Mouse (Mus musculus) liver, embryonic 14.5 days (tissue): ENCODE measurements around the gene Uqcrh.

Experiments
- CTCF ChIP-seq: IDR thresholded peaks from 2 replicates; pipeline ENCODE4 v1.5.1; 2016; ENCODE audit warnings: antibody characterized with exemption, low read depth, control low read depth
- EP300 ChIP-seq: IDR thresholded peaks from 2 replicates; pipeline ENCODE4 v1.6.1; 2016; ENCODE audit warnings: antibody characterized with exemption, low read depth

GRCm38 (mm10) chr4:116032906-116033305 is 42.0 kb downstream of the Uqcrh start:
- TF ChIP-seq CTCF (no peak), EP300 (no peak)
